Mouse (Mus musculus): Measurements from ENCODE around the gene Atp8a2. TPM values are rescaled to one million over a fixed set of nuclear protein-coding genes. Genes with fewer than 3 reads are reported as not detected.

Gene Atp8a2
- polyA plus RNA-seq, 1 experiment from 2014 or later: not detected

- POLR2A ChIA-PET: no interaction called here
Measured at GRCm38 (mm10) chr14:59705326-59706058, 491.5 kb downstream of the Atp8a2 start.

GRCm38 (mm10) chr14:59701492-59701891, 495.5 kb downstream of the Atp8a2 start:
- H3K27me3 ChIP-seq: peaks cover 41% of the 10 kb centered on the region
- DNase-seq (ENCODE audit: low read depth, low spot score) (no peak), ATAC-seq (no peak)
- in situ Hi-C loops (cut with MboI; ENCODE audit: low pct_unique_long_range_greater_than_20kb): no loop called here
- TF ChIP-seq CTCF (IDR thresholded peaks at IDR 0.05): no peak
- ChIA-PET CTCF (no interaction called here), POLR2A (no interaction called here)

More at GRCm38 (mm10) chr14:59705326-59706058, 491.5 kb downstream of the Atp8a2 start:
- ATAC-seq (no peak), DNase-seq (ENCODE audit: low read depth, low spot score) (no peak)
- TF ChIP-seq CTCF (IDR thresholded peaks at IDR 0.05): no peak
- in situ Hi-C loops (cut with MboI; ENCODE audit: low pct_unique_long_range_greater_than_20kb): no loop called here
- CTCF ChIA-PET: no interaction called here
- H3K27me3 ChIP-seq: peaks cover 49% of the 10 kb centered on the region

- ChIA-PET POLR2A (no interaction called here), CTCF (no interaction called here)
- ATAC-seq: no peak
- in situ Hi-C loops (cut with MboI; ENCODE audit: low pct_unique_long_range_greater_than_20kb): no loop called here
- H3K27me3 ChIP-seq: peaks cover 33% of the 10 kb centered on the region
- TF ChIP-seq CTCF (IDR thresholded peaks at IDR 0.05): no peak
- DNase-seq (ENCODE audit: low read depth, low spot score): no peak
Measured at GRCm38 (mm10) chr14:59695160-59695559, 501.8 kb downstream of the Atp8a2 start.

DNA sequence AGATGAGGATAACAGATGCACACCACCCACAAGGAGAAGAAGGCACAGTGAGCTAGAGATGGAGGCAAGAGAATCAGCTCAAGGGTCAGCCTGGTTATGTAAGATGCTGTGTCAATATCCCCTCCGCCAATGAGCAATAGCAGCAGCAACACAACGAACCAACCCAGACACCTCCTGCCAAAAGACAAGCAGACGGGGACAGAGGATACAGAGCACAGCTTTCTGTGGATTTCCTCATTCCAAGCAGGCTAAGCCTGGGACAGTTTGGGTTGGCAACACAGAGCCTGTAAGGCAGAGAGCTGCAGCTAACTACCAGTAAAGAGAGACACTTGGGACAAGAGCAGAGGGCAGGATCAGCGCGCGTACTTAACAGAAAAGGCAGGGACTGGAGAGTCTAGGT, 504.8 kb downstream of the Atp8a2 start:
- CTCF ChIA-PET: no interaction called here
- no peak for DNase-seq (ENCODE audit: low read depth, low spot score)
- no peak for ATAC-seq
- H3K27me3 ChIP-seq: peaks cover 40% of the 10 kb centered on the region
- POLR2A ChIA-PET: no interaction called here
- no peak for TF ChIP-seq CTCF (IDR thresholded peaks at IDR 0.05)
- in situ Hi-C loops (cut with MboI; ENCODE audit: low pct_unique_long_range_greater_than_20kb): no loop called here

- no peak for DNase-seq (ENCODE audit: low read depth, low spot score)
- H3K27me3 ChIP-seq: peaks cover 46% of the 10 kb centered on the region
- no peak for TF ChIP-seq CTCF (IDR thresholded peaks at IDR 0.05)
- in situ Hi-C loops (cut with MboI; ENCODE audit: low pct_unique_long_range_greater_than_20kb): no loop called here
- POLR2A ChIA-PET: no interaction called here
- ATAC-seq: no peak
- CTCF ChIA-PET: no interaction called here
Measured at GRCm38 (mm10) chr14:59691402-59691801, 505.6 kb downstream of the Atp8a2 start.

DNA sequence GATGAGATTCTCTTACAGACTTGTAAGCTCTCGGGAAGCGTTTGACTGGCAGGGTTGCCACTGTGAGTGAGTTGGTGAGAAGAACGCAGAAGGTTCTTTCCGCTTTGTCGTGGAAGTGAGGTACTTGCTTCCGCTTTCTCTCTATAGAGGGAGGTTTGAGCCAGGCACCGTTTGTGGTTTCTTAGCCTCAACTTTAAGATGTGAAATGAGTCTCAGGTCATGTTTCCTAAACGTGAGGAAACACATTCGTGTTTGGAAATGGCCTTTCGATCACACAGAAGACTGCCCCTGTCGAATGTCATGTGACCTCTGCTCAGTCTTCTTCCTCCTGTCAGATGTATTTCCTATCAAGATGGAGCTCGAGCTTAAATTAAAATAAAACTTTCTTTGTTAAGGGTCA, 506.0 kb downstream of the Atp8a2 start:
- ATAC-seq: no peak
- POLR2A ChIA-PET: no interaction called here
- in situ Hi-C loops (cut with MboI; ENCODE audit: low pct_unique_long_range_greater_than_20kb): no loop called here

GRCm38 (mm10) chr14:59689596-59689995, 507.4 kb downstream of the Atp8a2 start:
- ChIA-PET POLR2A (no interaction called here), CTCF (no interaction called here)
- ATAC-seq (no peak), DNase-seq (ENCODE audit: low read depth, low spot score) (no peak)
- peaks cover 52% of the 10 kb centered on the region for H3K27me3 ChIP-seq
- in situ Hi-C loops (cut with MboI; ENCODE audit: low pct_unique_long_range_greater_than_20kb): no loop called here
- TF ChIP-seq CTCF (IDR thresholded peaks at IDR 0.05): no peak

More for the DNA sequence above, 506.0 kb downstream of the Atp8a2 start:
- DNase-seq (ENCODE audit: low read depth, low spot score): no peak
- CTCF ChIA-PET: no interaction called here
- H3K27me3 ChIP-seq: peaks cover 51% of the 10 kb centered on the region
- TF ChIP-seq CTCF (IDR thresholded peaks at IDR 0.05): no peak

DNA sequence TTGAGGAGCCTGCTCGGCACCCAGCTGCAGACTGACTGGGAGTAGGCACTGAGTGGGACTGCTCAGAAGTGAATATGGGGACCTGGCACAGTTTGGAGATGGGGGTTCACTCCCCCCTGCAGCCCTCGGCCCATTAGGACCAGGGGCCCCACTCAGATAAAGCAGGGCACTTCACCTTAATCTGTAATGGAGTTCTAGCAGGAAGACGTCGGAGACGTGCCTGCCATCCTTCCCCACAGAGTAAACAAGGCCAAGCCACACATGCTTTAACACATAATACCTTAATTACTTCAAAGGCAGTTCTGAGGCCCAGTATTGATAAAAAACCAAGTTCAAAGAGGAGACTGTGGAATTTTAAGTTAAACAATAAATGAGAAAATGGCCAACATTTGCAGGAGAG, 510.8 kb downstream of the Atp8a2 start:
- ATAC-seq: no peak
- no peak for TF ChIP-seq CTCF (IDR thresholded peaks at IDR 0.05)
- peaks cover 57% of the 10 kb centered on the region for H3K27me3 ChIP-seq
- in situ Hi-C loops (cut with MboI; ENCODE audit: low pct_unique_long_range_greater_than_20kb): no loop called here
- ChIA-PET POLR2A (no interaction called here), CTCF (no interaction called here)
- DNase-seq (ENCODE audit: low read depth, low spot score): no peak

DNA sequence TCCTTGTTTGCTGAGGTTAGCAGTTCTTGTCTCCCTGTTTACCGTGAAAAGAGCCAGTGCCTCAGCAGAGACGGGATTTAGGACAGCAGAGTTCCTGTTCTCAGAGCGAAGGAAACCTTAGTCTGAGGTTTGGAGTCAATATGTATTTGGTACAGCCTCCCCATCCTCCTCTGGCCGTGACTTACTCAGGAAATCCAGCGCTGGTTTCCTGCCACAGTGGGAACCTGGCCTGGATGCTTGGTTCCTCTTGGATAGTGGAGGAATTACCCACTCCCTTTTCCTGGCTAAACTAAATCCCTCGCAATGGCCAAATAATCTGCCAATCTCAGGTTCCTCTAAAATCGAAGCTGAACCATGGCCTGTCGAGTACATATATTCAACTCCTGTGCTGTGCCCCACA, 511.6 kb downstream of the Atp8a2 start:
- ChIA-PET POLR2A (no interaction called here), CTCF (no interaction called here)
- in situ Hi-C loops (cut with MboI; ENCODE audit: low pct_unique_long_range_greater_than_20kb): no loop called here
- H3K27me3 ChIP-seq: peaks cover 51% of the 10 kb centered on the region
- ATAC-seq (no peak), DNase-seq (ENCODE audit: low read depth, low spot score) (no peak)
- TF ChIP-seq CTCF (IDR thresholded peaks at IDR 0.05): no peak

- peaks cover 41% of the 10 kb centered on the region for H3K27me3 ChIP-seq
- ATAC-seq (no peak), DNase-seq (ENCODE audit: low read depth, low spot score) (no peak)
- in situ Hi-C loops (cut with MboI; ENCODE audit: low pct_unique_long_range_greater_than_20kb): no loop called here
- CTCF ChIA-PET: no interaction called here
- POLR2A ChIA-PET: no interaction called here
- TF ChIP-seq CTCF (IDR thresholded peaks at IDR 0.05): no peak
Measured at GRCm38 (mm10) chr14:59681906-59682305, 515.1 kb downstream of the Atp8a2 start.

DNA sequence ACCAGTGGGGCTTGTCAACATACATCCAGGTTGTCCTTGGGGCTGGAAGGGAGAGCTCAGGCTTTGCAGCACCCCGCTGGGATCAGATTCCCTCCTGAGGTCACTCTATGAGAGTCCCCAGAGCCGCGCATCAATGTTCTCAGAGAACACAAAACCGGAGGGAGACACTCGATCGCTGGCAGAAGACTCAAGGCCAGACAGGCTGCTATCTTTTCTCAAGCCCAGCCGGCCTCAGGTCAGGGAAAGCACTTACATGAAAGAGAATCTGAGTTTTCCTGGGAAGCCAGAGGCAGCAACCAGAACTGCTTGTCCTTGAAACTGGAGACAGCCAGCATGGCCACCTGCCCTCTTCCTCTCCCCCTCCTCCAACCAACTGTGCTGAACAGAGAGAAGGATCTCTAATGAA, 519.4 kb downstream of the Atp8a2 start:
- peaks cover 35% of the 10 kb centered on the region for H3K27me3 ChIP-seq
- no peak for DNase-seq (ENCODE audit: low read depth, low spot score)
- no peak for ATAC-seq
- ChIA-PET POLR2A (no interaction called here), CTCF (no interaction called here)
- TF ChIP-seq CTCF (IDR thresholded peaks at IDR 0.05): no peak
- in situ Hi-C loops (cut with MboI; ENCODE audit: low pct_unique_long_range_greater_than_20kb): no loop called here

GRCm38 (mm10) chr14:59675330-59675729, 521.6 kb downstream of the Atp8a2 start:
- peaks cover 26% of the 10 kb centered on the region for H3K27me3 ChIP-seq
- no peak for ATAC-seq
- CTCF ChIA-PET: no interaction called here
- POLR2A ChIA-PET: no interaction called here
- in situ Hi-C loops (cut with MboI; ENCODE audit: low pct_unique_long_range_greater_than_20kb): no loop called here
- DNase-seq (ENCODE audit: low read depth, low spot score): no peak
- no peak for TF ChIP-seq CTCF (IDR thresholded peaks at IDR 0.05)

Measured in Patski (cell line).